Mouse (Mus musculus) intestine, embryonic 14.5 days (tissue): ENCODE data around the gene Arsa. TPM values are rescaled to one million over a fixed set of nuclear protein-coding genes. Genes with fewer than 3 reads are reported as not detected.
A peak's percentile ranks its signal among the peaks of the same experiment; 100 is the strongest.

Experiments used
- ATAC-seq: fragments of 200-750 bp; cut with Nextera tagmentation; replicated peaks from 2 replicates; pipeline ENCODE4 v1.8.0; 2017; ENCODE audit warnings: low read depth, moderate number of reproducible peaks, moderate TSS enrichment, moderate library complexity; ENCODE audit not compliant: low FRiP score, low TSS enrichment
- DNase-seq: peaks from one replicate; pipeline ENCODE4 v3.0.0-alpha.2; 2018; ENCODE audit warnings: low spot score
- H3K27ac ChIP-seq: fragments of 300-500 bp; sonication (generic); 2 replicates; pipeline ENCODE4 v1.5.1; 2014; ENCODE audit warnings: low read depth, mild to moderate bottlenecking, control low read depth
- H3K27me3 ChIP-seq: fragments of 300-500 bp; sonication (generic); replicated peaks from 2 replicates; pipeline ENCODE4 v1.6.1; 2014; ENCODE audit warnings: low read length, control low read depth; ENCODE audit not compliant: control insufficient read depth, insufficient read depth
- H3K36me3 ChIP-seq: fragments of 300-500 bp; sonication (generic); 2 replicates; pipeline ENCODE4 v1.6.1; 2014; ENCODE audit warnings: low read length, control low read depth; ENCODE audit not compliant: control insufficient read depth, insufficient read depth
- H3K4me1 ChIP-seq: fragments of 300-500 bp; sonication (generic); replicated peaks from 2 replicates; pipeline ENCODE4 v1.6.1; 2014; ENCODE audit warnings: low read length, control low read depth, mixed read lengths; ENCODE audit not compliant: control insufficient read depth, insufficient read depth
- H3K4me2 ChIP-seq: fragments of 300-500 bp; sonication (generic); 2 replicates; pipeline ENCODE4 v1.6.1; 2014; ENCODE audit warnings: low read length
- H3K4me3 ChIP-seq: fragments of 300-500 bp; sonication (generic); 2 replicates; pipeline ENCODE4 v1.5.1; 2014; ENCODE audit warnings: low read depth, low read length, control low read depth, mixed read lengths
- H3K9ac ChIP-seq: fragments of 300-500 bp; sonication (generic); 2 replicates; pipeline ENCODE4 v1.6.1; 2014; ENCODE audit warnings: mild to moderate bottlenecking, low read length
- H3K9me3 ChIP-seq: fragments of 300-500 bp; sonication (generic); 2 replicates; pipeline ENCODE4 v1.6.1; 2016; ENCODE audit warnings: low read length, control low read depth; ENCODE audit not compliant: control insufficient read depth
- WGBS: fragments of 180-500 bp; shearing (Covaris S2); extraction: QIAGEN DNeasy Blood & Tissue Kit; methylation state at CpG from one replicate; pipeline ENCODE4 v1.1.7; 2014; 5-methylcytosine and 5-hydroxymethylcytosine counted together
- polyA plus RNA-seq: library from polyadenylated mRNA; unstranded; fragments of >200 nt; fragmentation: Nextera tagmentation; extraction: Ambion mirVana; gene quantifications from 2 replicates; pipeline ENCODE4 v1.2.1, GENCODE M21; 2014

Gene Arsa
- polyA plus RNA-seq, 1 experiment from 2014 or later, result 15.4 TPM

GRCm38 (mm10) chr15:89478622-89479021, 1.4 kb upstream of the Arsa start:
- no peaks in the 10 kb centered on the region for H3K36me3 ChIP-seq
- DNase-seq (no peak), ATAC-seq (no peak)
- 0 out of 2 replicates have a peak, but pooled peaks cover 4% of the 10 kb centered on the region for H3K4me1 ChIP-seq
- 88% methylated on average over 3 of the region's 3 CpGs for WGBS
- H3K4me3 ChIP-seq, result no peak overlapping the region
- H3K9me3 ChIP-seq, result no peaks in the 10 kb centered on the region; the same call in 1 of the 2 replicates
- no peak overlapping the region for H3K4me2 ChIP-seq
- no peak overlapping the region for H3K27ac ChIP-seq
- no peaks in the 10 kb centered on the region for H3K27me3 ChIP-seq
- H3K9ac ChIP-seq, result no peak overlapping the region

- Histone ChIP-seq H3K4me2 (no peak overlapping the region), H3K27me3 (no peaks in the 10 kb centered on the region), H3K9ac (no peak overlapping the region), H3K27ac (no peak overlapping the region), H3K9me3 (no peaks in the 10 kb centered on the region; the same call in 1 of the 2 replicates), H3K36me3 (no peaks in the 10 kb centered on the region), H3K4me3 (no peak overlapping the region), H3K4me1 (0 out of 2 replicates have a peak, but pooled peaks cover 4% of the 10 kb centered on the region)
- ATAC-seq, result no peak
- no peak for DNase-seq
- 61% methylated on average over 8 of the region's 8 CpGs for WGBS
These were observed 581 bp upstream of the Arsa start for GRCm38 (mm10) chr15:89477806-89478205.

- H3K9ac ChIP-seq, result peak overlapping the region; percentile 58
- H3K9me3 ChIP-seq, result no peaks in the 10 kb centered on the region
- H3K36me3 ChIP-seq, result no peaks in the 10 kb centered on the region
- H3K27me3 ChIP-seq, result no peaks in the 10 kb centered on the region
- H3K4me2 ChIP-seq, result peak overlapping the region; percentile 86
- 9% methylated on average over 5 of the region's 5 CpGs for WGBS
- peak overlapping the region; percentile 70 for H3K27ac ChIP-seq
- 0 out of 2 replicates have a peak, but pooled peaks cover 4% of the 10 kb centered on the region for H3K4me1 ChIP-seq
- DNase-seq, result no peak
- H3K4me3 ChIP-seq, result peak overlapping the region; percentile 56
- ATAC-seq, result no peak
These were observed 780 bp downstream of the Arsa start for GRCm38 (mm10) chr15:89476475-89476815.

- Histone ChIP-seq H3K27ac (peak overlapping the region; percentile 70), H3K27me3 (no peaks in the 10 kb centered on the region), H3K4me3 (peak overlapping the region; percentile 56), H3K4me1 (0 out of 2 replicates have a peak, but pooled peaks cover 4% of the 10 kb centered on the region), H3K9me3 (no peaks in the 10 kb centered on the region), H3K9ac (peak overlapping the region; percentile 58), H3K4me2 (peak overlapping the region; percentile 86), H3K36me3 (no peaks in the 10 kb centered on the region)
- DNase-seq (peak; percentile 91), ATAC-seq (peak; percentile 97)
- 10% methylated on average over 43 of the region's 44 CpGs for WGBS
These were observed 1.4 kb downstream of the Arsa start for GRCm38 (mm10) chr15:89475611-89476474.

- Histone ChIP-seq H3K36me3 (no peaks in the 10 kb centered on the region), H3K4me1 (0 out of 2 replicates have a peak, but pooled peaks cover 4% of the 10 kb centered on the region), H3K9me3 (no peaks in the 10 kb centered on the region), H3K27me3 (no peaks in the 10 kb centered on the region), H3K4me2 (peak overlapping the region; percentile 86), H3K27ac (no peak overlapping the region), H3K9ac (no peak overlapping the region; the same call in 1 of the 2 replicates), H3K4me3 (peak overlapping the region; percentile 56)
- DNase-seq (no peak), ATAC-seq (no peak)
- WGBS, result 93% methylated on average over 7 of the region's 7 CpGs
These were observed 2.0 kb downstream of the Arsa start for GRCm38 (mm10) chr15:89475293-89475600.

- Histone ChIP-seq H3K4me2 (peak overlapping the region; percentile 86; the same call in 1 of the 2 replicates), H3K9ac (no peak overlapping the region), H3K27ac (no peak overlapping the region), H3K27me3 (no peaks in the 10 kb centered on the region), H3K4me1 (0 out of 2 replicates have a peak, but pooled peaks cover 4% of the 10 kb centered on the region), H3K36me3 (no peaks in the 10 kb centered on the region), H3K9me3 (no peaks in the 10 kb centered on the region), H3K4me3 (no peak overlapping the region)
- DNase-seq (no peak), ATAC-seq (no peak)
- WGBS, result 92% methylated on average over 19 of the region's 19 CpGs
These were observed 2.5 kb downstream of the Arsa start for GRCm38 (mm10) chr15:89474596-89475292.

GRCm38 (mm10) chr15:89473921-89474320, 3.3 kb downstream of the Arsa start:
- no peak for ATAC-seq
- no peaks in the 10 kb centered on the region for H3K9me3 ChIP-seq
- no peaks in the 10 kb centered on the region for H3K36me3 ChIP-seq
- no peak overlapping the region for H3K4me2 ChIP-seq
- no peaks in the 10 kb centered on the region for H3K27me3 ChIP-seq
- no peak for DNase-seq
- no peak overlapping the region for H3K4me3 ChIP-seq
- H3K9ac ChIP-seq, result no peak overlapping the region
- 96% methylated on average over 8 of the region's 8 CpGs for WGBS
- 0 out of 2 replicates have a peak, but pooled peaks cover 4% of the 10 kb centered on the region for H3K4me1 ChIP-seq
- H3K27ac ChIP-seq, result no peak overlapping the region

- WGBS, result 88% methylated on average over 9 of the region's 9 CpGs
- no peaks in the 10 kb centered on the region for H3K36me3 ChIP-seq
These were observed 3.9 kb downstream of the Arsa start for GRCm38 (mm10) chr15:89473370-89473769.

More at GRCm38 (mm10) chr15:89473370-89473769, 3.9 kb downstream of the Arsa start:
- H3K4me2 ChIP-seq, result no peak overlapping the region
- DNase-seq (no peak), ATAC-seq (no peak)
- no peak overlapping the region for H3K27ac ChIP-seq
- no peaks in the 10 kb centered on the region for H3K9me3 ChIP-seq
- H3K9ac ChIP-seq, result no peak overlapping the region
- H3K4me1 ChIP-seq, result 0 out of 2 replicates have a peak, but pooled peaks cover 4% of the 10 kb centered on the region
- H3K4me3 ChIP-seq, result no peak overlapping the region
- no peaks in the 10 kb centered on the region for H3K27me3 ChIP-seq
